Mouse (Mus musculus): ENCODE measurements at regions not wholly inside any gene's neighbourhood (a gene's known extent, or its start where the extent isn't known, plus 50 kb on each side); places are given as distances from the start of the nearest gene placed in this dataset.

DNA sequence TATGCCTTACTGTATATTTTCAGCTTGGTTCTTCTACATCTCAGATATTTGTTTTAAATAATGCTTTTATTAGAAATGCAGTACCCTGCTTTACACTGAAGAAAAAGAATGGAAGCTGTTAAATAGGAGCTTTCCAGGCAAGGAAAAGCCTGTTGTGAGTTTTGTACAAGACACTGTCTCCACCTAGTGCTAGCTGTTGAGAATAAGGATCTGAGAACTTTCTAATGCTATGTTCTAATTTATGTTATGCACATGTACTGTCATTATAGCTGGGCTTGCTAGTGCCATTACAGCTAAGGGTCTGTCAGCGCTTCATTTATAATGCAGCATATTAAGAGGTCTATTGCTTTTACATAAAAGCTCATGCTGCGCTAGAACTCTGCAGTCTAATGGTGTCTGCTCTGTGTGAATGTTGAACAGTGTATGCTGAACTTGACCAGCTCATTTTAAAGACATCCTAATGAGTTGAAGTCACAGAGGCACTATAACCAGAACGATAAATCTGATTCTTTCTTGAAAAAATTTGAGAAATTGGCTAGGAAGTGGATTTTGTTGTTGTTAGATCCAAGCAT is 315.4 kb upstream of the Dnajc24 start:
- no peak for DNase-seq (ENCODE audit: low spot score)

DNA sequence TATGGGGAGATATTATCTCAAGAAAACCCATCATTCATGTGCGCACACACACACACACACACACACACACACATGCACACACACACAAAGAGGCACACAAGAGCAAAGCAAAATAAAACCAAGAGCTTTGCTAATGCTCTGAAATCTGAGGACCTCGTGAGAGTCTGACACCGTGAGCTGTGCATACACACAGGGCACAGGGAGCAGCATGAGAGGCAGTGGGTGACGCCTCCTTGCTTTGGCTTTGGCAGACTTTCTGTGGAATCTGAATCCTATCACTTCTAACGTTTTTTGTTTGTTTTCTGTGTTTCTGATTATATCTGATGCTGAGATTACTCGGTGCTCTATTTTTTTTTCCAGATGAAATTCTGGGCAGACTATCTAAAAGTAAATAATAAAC is 343.4 kb upstream of the Dnajc24 start:
- no peak for DNase-seq (ENCODE audit: low spot score)

- no peak for DNase-seq (ENCODE audit: low spot score)
These were observed 343.9 kb upstream of the Dnajc24 start for GRCm38 (mm10) chr2:106347249-106347648.

- no peak for DNase-seq (ENCODE audit: low spot score)
These were observed 337.5 kb upstream of the Mpped2 start for GRCm38 (mm10) chr2:106355565-106355964.

GRCm38 (mm10) chr2:106355984-106356547 is 337.0 kb upstream of the Mpped2 start:
- no peak for DNase-seq (ENCODE audit: low spot score)

GRCm38 (mm10) chr2:106368641-106369040 is 324.4 kb upstream of the Mpped2 start:
- DNase-seq (ENCODE audit: low spot score), result no peak

DNA sequence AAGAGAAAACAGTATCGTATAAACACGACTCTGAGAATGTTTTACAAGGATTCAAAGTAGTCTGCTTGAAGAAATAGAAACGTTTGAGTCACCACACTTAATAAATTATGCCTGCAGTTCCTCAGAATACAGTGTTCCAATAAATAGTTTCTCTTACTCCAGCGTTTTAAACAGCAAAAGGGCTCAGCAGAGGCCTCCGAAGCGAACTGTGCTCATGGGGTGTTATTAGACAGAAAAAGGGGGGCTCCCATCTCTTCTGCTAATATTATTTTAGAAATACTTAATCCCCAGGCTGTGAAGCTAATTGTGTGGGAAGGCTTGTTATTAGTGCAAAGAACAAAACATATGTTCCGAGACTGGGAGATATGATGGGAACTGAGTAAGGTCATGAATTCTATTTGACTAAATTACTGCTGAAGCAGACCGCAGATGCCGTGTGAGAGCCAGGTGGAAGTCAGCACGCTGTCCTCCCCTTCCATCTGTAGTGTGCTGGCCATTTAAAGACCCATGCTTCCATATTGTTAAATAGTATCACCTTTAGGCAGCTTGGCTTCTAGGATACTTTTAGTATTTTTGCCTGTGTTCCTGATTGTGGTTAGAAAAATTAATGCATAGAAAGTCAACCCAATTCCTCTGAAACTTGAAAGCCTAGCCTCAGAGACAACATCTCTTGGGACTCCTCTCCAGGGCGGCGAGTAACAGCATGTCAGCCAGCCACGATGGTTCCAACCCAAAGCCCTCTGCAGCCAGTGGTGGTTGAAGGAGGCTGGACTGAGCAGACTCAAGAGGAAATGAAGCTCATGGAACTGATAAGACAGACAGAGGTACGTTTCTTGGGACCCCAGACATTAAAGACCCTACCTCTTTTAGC is 309.4 kb upstream of the Mpped2 start:
- no peak for DNase-seq (ENCODE audit: low spot score)

- DNase-seq (ENCODE audit: low spot score), result no peak
These were observed 308.8 kb upstream of the Mpped2 start for GRCm38 (mm10) chr2:106384286-106384595.

GRCm38 (mm10) chr2:106384842-106385241 is 308.2 kb upstream of the Mpped2 start:
- no peak for DNase-seq (ENCODE audit: low spot score)

DNA sequence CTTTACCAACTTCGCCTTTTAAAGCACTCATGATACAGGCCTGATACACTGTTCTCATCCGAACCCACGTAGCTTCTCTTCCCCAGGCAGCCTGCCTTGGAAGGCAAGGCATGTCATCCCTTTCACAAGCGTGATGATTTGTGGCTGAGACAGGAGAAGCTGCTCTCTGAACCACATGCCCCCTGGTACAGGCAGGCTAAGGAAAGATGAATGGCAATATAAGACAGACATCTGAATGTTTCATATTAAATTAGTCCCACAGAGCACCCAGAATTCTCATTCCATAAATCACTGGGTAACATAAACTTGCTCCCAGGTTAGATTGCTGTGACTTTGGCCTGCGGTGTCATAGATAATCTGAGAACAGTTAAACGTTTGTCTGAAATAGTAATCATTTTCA is 280.9 kb upstream of the Mpped2 start:
- no peak for DNase-seq (ENCODE audit: low spot score)

- DNase-seq (ENCODE audit: low spot score), result no peak
These were observed 277.5 kb upstream of the Mpped2 start for GRCm38 (mm10) chr2:106415474-106416019.

- no peak for DNase-seq (ENCODE audit: low spot score)
These were observed 274.9 kb upstream of the Mpped2 start for GRCm38 (mm10) chr2:106418181-106418580.

- DNase-seq (ENCODE audit: low spot score), result no peak
These were observed 268.1 kb upstream of the Mpped2 start for GRCm38 (mm10) chr2:106424974-106425373.

- DNase-seq (ENCODE audit: low spot score), result no peak
These were observed 267.6 kb upstream of the Mpped2 start for GRCm38 (mm10) chr2:106425451-106425881.

GRCm38 (mm10) chr2:106426010-106426409 is 267.1 kb upstream of the Mpped2 start:
- no peak for DNase-seq (ENCODE audit: low spot score)

- DNase-seq (ENCODE audit: low spot score), result no peak
These were observed 265.8 kb upstream of the Mpped2 start for GRCm38 (mm10) chr2:106427237-106427636.

DNA sequence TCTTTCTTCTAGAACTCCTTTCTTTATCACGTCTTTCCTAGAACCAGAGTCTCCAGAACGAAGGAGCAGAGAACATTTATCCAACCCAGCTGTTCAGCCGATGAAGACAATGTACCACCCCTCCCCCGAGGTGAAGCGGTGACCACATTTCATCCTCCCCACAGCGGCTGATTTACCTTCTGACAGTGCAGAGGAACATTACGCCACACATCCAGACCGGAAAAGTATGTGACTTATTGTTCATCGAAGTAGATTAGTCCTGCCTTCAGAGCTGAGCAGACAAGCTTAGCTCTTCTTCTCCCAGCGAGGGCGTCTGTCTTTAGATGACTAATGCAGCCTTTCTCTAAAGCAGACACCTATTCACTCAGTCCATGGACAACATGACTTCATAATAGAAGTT is 264.2 kb upstream of the Mpped2 start:
- no peak for DNase-seq (ENCODE audit: low spot score)

DNA sequence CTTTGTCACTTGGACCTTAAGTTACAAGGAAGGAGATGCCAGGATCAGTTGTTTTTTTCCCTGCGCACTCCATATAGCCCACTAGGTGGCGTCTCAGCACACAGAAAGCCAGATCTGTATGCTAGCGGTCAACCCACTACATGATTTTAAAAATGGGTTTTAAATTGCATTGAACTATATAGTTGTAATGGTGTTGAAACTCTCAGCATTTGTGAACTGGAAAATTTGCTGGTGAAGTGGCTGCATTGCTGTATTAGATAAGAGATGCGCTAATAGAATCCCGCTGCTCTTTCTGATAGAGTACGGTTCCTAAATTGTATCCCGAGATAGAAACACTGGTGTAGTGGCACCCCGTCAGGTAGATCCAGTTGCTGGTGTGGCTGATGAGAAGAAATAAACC is 261.9 kb upstream of the Mpped2 start:
- DNase-seq (ENCODE audit: low spot score), result peak; percentile 20

DNA sequence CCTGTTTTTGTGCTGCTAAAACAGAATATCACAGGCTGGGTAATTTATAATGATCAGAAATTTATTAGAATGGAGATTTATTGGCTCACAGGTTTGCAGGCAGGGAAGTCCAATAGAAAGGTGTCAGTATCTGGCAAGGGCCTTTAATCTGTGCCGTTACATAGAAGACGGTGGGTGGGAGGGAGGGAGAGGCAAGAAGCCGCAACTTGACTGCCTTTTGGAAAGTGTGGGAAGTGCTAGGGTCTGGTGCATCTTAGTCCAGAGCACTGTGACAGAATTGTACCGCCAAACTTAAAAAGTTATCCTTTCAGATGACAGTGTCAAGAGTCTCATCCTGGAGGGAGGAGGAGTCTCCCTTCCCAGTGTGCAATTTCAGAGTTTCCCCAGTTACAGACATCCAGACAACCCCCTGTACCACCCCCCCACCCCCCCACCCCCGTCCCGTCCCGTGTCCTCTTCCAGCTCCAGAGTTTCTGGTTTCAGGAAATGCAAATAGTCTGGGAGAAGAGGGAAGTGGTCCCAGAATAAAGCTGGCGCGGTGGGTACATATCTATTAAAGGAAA is 261.4 kb upstream of the Mpped2 start:
- DNase-seq (ENCODE audit: low spot score), result no peak

GRCm38 (mm10) chr2:106436136-106436535 is 256.9 kb upstream of the Mpped2 start:
- no peak for DNase-seq (ENCODE audit: low spot score)

- no peak for DNase-seq (ENCODE audit: low spot score)
These were observed 238.6 kb upstream of the Mpped2 start for GRCm38 (mm10) chr2:106454310-106454974.

- no peak for DNase-seq (ENCODE audit: low spot score)
These were observed 238.0 kb upstream of the Mpped2 start for GRCm38 (mm10) chr2:106455039-106455438.
